Mouse (Mus musculus): ENCODE measurements around the gene Pla2g6.

GRCm38 (mm10) chr15:79329346-79329978, 1.3 kb upstream of the Pla2g6 start:
- TF ChIP-seq GATA1 (IDR thresholded peaks at IDR 0.05; ENCODE audit: borderline replicate concordance, low read length) (no peak), FLI1 (IDR thresholded peaks at IDR 0.05; ENCODE audit: low read length) (no peak)

All from megakaryocyte, embryonic 14.5 days (primary cell).